Mouse (Mus musculus) small intestine, adult 2 months (tissue): ENCODE results near the gene Col6a4. TPM values are rescaled to one million over a fixed set of nuclear protein-coding genes. Genes with fewer than 3 reads are reported as not detected.
A peak's percentile ranks its signal among the peaks of the same experiment; 100 is the strongest.

Source experiments
- H3K27ac ChIP-seq: fragments of 200-500 bp; 2 replicates; pipeline ENCODE4 v1.5.1; 2012; ENCODE audit warnings: low read depth, low read length, control low read depth, inconsistent platforms; ENCODE audit not compliant: insufficient read depth
- H3K27me3 ChIP-seq: fragments of 200-500 bp; 2 replicates; pipeline ENCODE4 v1.6.1; 2012; ENCODE audit warnings: mild to moderate bottlenecking, moderate library complexity, low read length, inconsistent platforms; ENCODE audit not compliant: control insufficient read depth, insufficient read depth
- H3K36me3 ChIP-seq: fragments of 200-500 bp; 2 replicates; pipeline ENCODE4 v1.6.1; 2012; ENCODE audit warnings: mild to moderate bottlenecking, low read length, control low read depth, inconsistent platforms; ENCODE audit not compliant: control insufficient read depth, insufficient read depth
- H3K4me1 ChIP-seq: fragments of 200-500 bp; 2 replicates; pipeline ENCODE4 v1.6.1; 2012; ENCODE audit warnings: low read length, inconsistent platforms, mixed read lengths; ENCODE audit not compliant: control insufficient read depth, insufficient read depth, insufficient read length
- H3K4me3 ChIP-seq: fragments of 200-500 bp; 2 replicates; pipeline ENCODE4 v1.5.1; 2012; ENCODE audit warnings: low read depth, mild to moderate bottlenecking, control low read depth, inconsistent platforms, low read length, moderate library complexity
- CTCF ChIP-seq: fragments of 200-500 bp; IDR thresholded peaks from 2 replicates; pipeline ENCODE4 v1.5.1; 2012; ENCODE audit warnings: low read depth, mild to moderate bottlenecking, control low read depth, inconsistent platforms, low read length, moderate library complexity, mixed read lengths; ENCODE audit not compliant: insufficient replicate concordance, insufficient read length; ENCODE audit errors: extremely low read depth
- POLR2A ChIP-seq: fragments of 200-500 bp; IDR thresholded peaks from 2 replicates; pipeline ENCODE4 v1.6.1; 2012; ENCODE audit warnings: low read depth, mild to moderate bottlenecking, control low read depth, inconsistent platforms, low read length, moderate library complexity
- WGBS: fragments of 180-500 bp; shearing (Covaris S2); methylation state at CpG from one replicate; pipeline ENCODE4 v1.1.7; 2018; 5-methylcytosine and 5-hydroxymethylcytosine counted together
- polyA plus RNA-seq: library from polyadenylated mRNA; depleted of rRNA; stranded (reverse); fragments of >200 nt; gene quantifications from 2 replicates; pipeline ENCODE4 v1.2.3, GENCODE M21; 2012; rRNA removed

Col6a4 gene
- polyA plus RNA-seq, 1 experiment = 25.0 TPM

GRCm38 (mm10) chr9:105970901-105971300 lies 125.7 kb downstream of the Col6a4 start:
- Histone ChIP-seq H3K4me3 (no peak overlapping the region), H3K27me3 (no peaks in the 10 kb centered on the region), H3K4me1 (no peaks in the 10 kb centered on the region), H3K27ac (no peak overlapping the region), H3K36me3 (no peaks in the 10 kb centered on the region)
- no peak for TF ChIP-seq CTCF
- TF ChIP-seq POLR2A = no peak
- WGBS = 71% methylated on average over 5 of the region's 5 CpGs

GRCm38 (mm10) chr9:105967976-105968375 lies 128.6 kb downstream of the Col6a4 start:
- no peak for TF ChIP-seq POLR2A
- TF ChIP-seq CTCF = no peak
- Histone ChIP-seq H3K27ac (no peak overlapping the region), H3K36me3 (no peaks in the 10 kb centered on the region), H3K27me3 (no peaks in the 10 kb centered on the region), H3K4me3 (no peak overlapping the region), H3K4me1 (no peaks in the 10 kb centered on the region)
- WGBS = 77% methylated on average over 5 of the region's 5 CpGs

GRCm38 (mm10) chr9:105960533-105960932 lies 136.1 kb downstream of the Col6a4 start, which contains the start of gene Col6a5:
Gene Col6a5 (minus strand): TSS chr9:105960643.
- no peaks in the 10 kb centered on the region for H3K4me1 ChIP-seq
- H3K36me3 ChIP-seq = no peaks in the 10 kb centered on the region
- H3K4me3 ChIP-seq = peak within 1 kb of the TSS; percentile 10; the same call in 1 of the 2 replicates
- H3K27ac ChIP-seq = no peak within 1 kb of the TSS
- 16% methylated on average over 13 of the region's 13 CpGs for WGBS
- H3K27me3 ChIP-seq = no peaks in the 10 kb centered on the region
- TF ChIP-seq POLR2A (no peak), CTCF (no peak)

GRCm38 (mm10) chr9:105959116-105959515 lies 137.5 kb downstream of the Col6a4 start:
- Histone ChIP-seq H3K36me3 (no peaks in the 10 kb centered on the region), H3K27ac (no peak overlapping the region), H3K27me3 (no peaks in the 10 kb centered on the region), H3K4me1 (no peaks in the 10 kb centered on the region), H3K4me3 (no peak overlapping the region)
- TF ChIP-seq POLR2A = no peak
- TF ChIP-seq CTCF = no peak
- WGBS = 74% methylated on average over 1 of the region's 1 CpGs

- WGBS = 96% methylated on average over 1 of the region's 1 CpGs
- TF ChIP-seq POLR2A = no peak
- TF ChIP-seq CTCF = no peak
These were observed 146.8 kb downstream of the Col6a4 start for GRCm38 (mm10) chr9:105949755-105950154.

GRCm38 (mm10) chr9:105947577-105947976 lies 149.0 kb downstream of the Col6a4 start:
- Histone ChIP-seq H3K27me3 (no peaks in the 10 kb centered on the region), H3K4me1 (no peaks in the 10 kb centered on the region), H3K4me3 (no peak overlapping the region), H3K36me3 (no peaks in the 10 kb centered on the region), H3K27ac (no peak overlapping the region)
- 59% methylated on average over 3 of the region's 3 CpGs for WGBS
- TF ChIP-seq CTCF = no peak
- no peak for TF ChIP-seq POLR2A

More at GRCm38 (mm10) chr9:105949755-105950154, 146.8 kb downstream of the Col6a4 start:
- H3K36me3 ChIP-seq = no peaks in the 10 kb centered on the region
- H3K27me3 ChIP-seq = no peaks in the 10 kb centered on the region
- H3K27ac ChIP-seq = no peak overlapping the region
- H3K4me3 ChIP-seq = no peak overlapping the region
- no peaks in the 10 kb centered on the region for H3K4me1 ChIP-seq

Other genes with a start within 250 kb of the Col6a4 start
- 0.56 and 1.0 TPM in 2 replicates for gene Col6a5, start 136.1 kb downstream of the Col6a4 start, polyA plus RNA-seq
- 11.7 and 20.9 TPM in 2 replicates for gene Glyctk, start 61.4 kb upstream of the Col6a4 start, polyA plus RNA-seq
- 16.9 and 33.1 TPM in 2 replicates for gene Wdr82, start 74.1 kb upstream of the Col6a4 start, polyA plus RNA-seq
- 10.7 and 14.9 TPM in 2 replicates for gene Ppm1m, start 103.0 kb upstream of the Col6a4 start, polyA plus RNA-seq
- gene Twf2, start 106.3 kb upstream of the Col6a4 start, polyA plus RNA-seq = 13.7 and 21.2 TPM in 2 replicates
- 3.3 and 3.8 TPM in 2 replicates for gene Tlr9, start 125.8 kb upstream of the Col6a4 start, polyA plus RNA-seq
- 117 and 156 TPM in 2 replicates for gene Alas1, start 151.9 kb upstream of the Col6a4 start, polyA plus RNA-seq
- gene Poc1a, start 184.3 kb upstream of the Col6a4 start, polyA plus RNA-seq = 6.5 and 14.9 TPM in 2 replicates